Mouse (Mus musculus) embryonic stem cell, embryonic (primary cell): Measurements from ENCODE around the gene Gk5.
"Not testable (repeated sequence)": the region's sequence is repeated elsewhere in the genome, so short reads cannot be mapped to it uniquely, and the experiment has no call there.

Experiments used
- CTCF ChIA-PET, 4 experiments: fragments of 300-600 bp in 2 of 4; fragments of 350-600 bp in 2 of 4; sonication (Branson Sonifier 250); formaldehyde crosslinking; loops; one replicate each; lab custom pipeline; 2022; ENCODE audit warnings: inconsistent platforms in 2 of 4; lab: Charles Lee
- POLR2A ChIA-PET, 4 experiments: fragments of 300-600 bp in 2 of 4; fragments of 350-600 bp in 2 of 4; sonication (Branson Sonifier 250); formaldehyde crosslinking; loops; one replicate each; lab custom pipeline; 2022; ENCODE audit warnings: antibody characterized with exemption in 4 of 4, inconsistent platforms in 1 of 4; lab: Charles Lee

Gk5 gene

GRCm38 (mm10) chr9:96134916-96135315, 15.8 kb downstream of the Gk5 start:
- POLR2A ChIA-PET, result interaction anchor here (0.7 to 9.6 kb wide), 12 partner anchors 9 to 214 kb away, joined by 3 to 126 read pairs (median 4); partner anchors contain the start of gene Gk5 (in 4 of the 4)
- CTCF ChIA-PET, result interaction anchor here in 1 of 4 experiments (1.5 kb wide), 1 partner anchor 15 kb away, joined by 6 read pairs; the partner anchor contains the start of gene Gk5

- ChIA-PET POLR2A (interaction anchor here (0.6 to 9.6 kb wide), 6 partner anchors 16 to 583 kb away, joined by 3 to 126 read pairs (median 12); partner anchors contain the start of gene Gk5 (in 4 of the 4)), CTCF (no interaction called here)
Measured at GRCm38 (mm10) chr9:96135461-96135860, 16.3 kb downstream of the Gk5 start.

- CTCF ChIA-PET, result interaction anchor here in 1 of 4 experiments (1.0 kb wide), 1 partner anchor 28 kb away, joined by 5 read pairs; no protein-coding TSS in a partner anchor
- POLR2A ChIA-PET, result interaction anchor here (0.6 to 6.5 kb wide), 34 partner anchors 8 to 627 kb away, joined by 3 to 106 read pairs (median 4); partner anchors contain the start of genes Gk5 (in 4 of the 4) and U2surp (in 1 of the 4)
Measured at GRCm38 (mm10) chr9:96138958-96139357, 19.8 kb downstream of the Gk5 start.

GRCm38 (mm10) chr9:96139876-96140275, 20.7 kb downstream of the Gk5 start:
- CTCF ChIA-PET, result interaction anchor here in 3 of 4 experiments (0.6 to 1.3 kb wide), 4 partner anchors 18 to 126 kb away, joined by 3 to 8 read pairs (median 4); no protein-coding TSS in a partner anchor
- POLR2A ChIA-PET, result interaction anchor here (0.6 to 6.5 kb wide), 52 partner anchors 8 to 749 kb away, joined by 3 to 106 read pairs (median 5); partner anchors contain the start of genes Gk5 (in 4 of the 4), Tfdp2 (in 1 of the 4) and Xrn1 (in 1 of the 4)

- POLR2A ChIA-PET, result interaction anchor here in 3 of 4 experiments (0.6 to 6.5 kb wide), 28 partner anchors 9 to 748 kb away, joined by 3 to 106 read pairs (median 7); partner anchors contain the start of genes Gk5 (in 3 of the 3), Tfdp2 (in 1 of the 3) and Xrn1 (in 1 of the 3)
- CTCF ChIA-PET, result interaction anchor here in 1 of 4 experiments (1.3 kb wide), 1 partner anchor 26 kb away, joined by 4 read pairs; no protein-coding TSS in a partner anchor
Measured at GRCm38 (mm10) chr9:96140931-96141330, 21.8 kb downstream of the Gk5 start.

- POLR2A ChIA-PET, result interaction anchor here in 3 of 4 experiments (0.5 to 6.5 kb wide), 10 partner anchors 9 to 92 kb away, joined by 3 to 68 read pairs (median 8); partner anchors contain the start of gene Gk5 (in 2 of the 3)
- CTCF ChIA-PET, result no interaction called here
Measured at GRCm38 (mm10) chr9:96142499-96142898, 23.3 kb downstream of the Gk5 start.

- CTCF ChIA-PET, result interaction anchor here in 2 of 4 experiments (0.6 kb wide), 2 partner anchors 87 to 204 kb away, joined by 3 read pairs; no protein-coding TSS in a partner anchor
- POLR2A ChIA-PET, result interaction anchor here in 3 of 4 experiments (0.6 to 6.5 kb wide), 11 partner anchors 9 to 255 kb away, joined by 3 to 40 read pairs (median 7); partner anchors contain the start of gene Gk5 (in 3 of the 3)
Measured at GRCm38 (mm10) chr9:96143633-96144032, 24.5 kb downstream of the Gk5 start.

- ChIA-PET POLR2A (interaction anchor here in 2 of 4 experiments (0.9 to 2.5 kb wide), 6 partner anchors 10 to 26 kb away, joined by 3 to 13 read pairs (median 5); partner anchors contain the start of gene Gk5 (in 1 of the 2)), CTCF (no interaction called here)
Measured at GRCm38 (mm10) chr9:96144883-96145282, 25.7 kb downstream of the Gk5 start.

GRCm38 (mm10) chr9:96152801-96153200, 33.6 kb downstream of the Gk5 start:
- ChIA-PET CTCF (no interaction called here), POLR2A (interaction anchor here in 2 of 4 experiments (0.9 to 2.9 kb wide), 4 partner anchors 10 to 18 kb away, joined by 3 to 11 read pairs (median 3); no protein-coding TSS in a partner anchor)

GRCm38 (mm10) chr9:96158431-96158830, 39.3 kb downstream of the Gk5 start:
- POLR2A ChIA-PET, result interaction anchor here in 3 of 4 experiments (0.7 to 3.3 kb wide), 13 partner anchors 9 to 237 kb away, joined by 3 to 16 read pairs (median 4); partner anchors contain the start of gene Gk5 (in 2 of the 3)
- CTCF ChIA-PET, result interaction anchor here in 3 of 4 experiments (0.6 to 1.2 kb wide), 3 partner anchors 8 to 18 kb away, joined by 3 to 8 read pairs (median 4); no protein-coding TSS in a partner anchor

- ChIA-PET POLR2A (interaction anchor here in 3 of 4 experiments (0.6 to 3.3 kb wide), 8 partner anchors 11 to 196 kb away, joined by 3 to 16 read pairs (median 8); partner anchors contain the start of gene Gk5 (in 2 of the 3)), CTCF (interaction anchor here in 2 of 4 experiments (0.6 to 1.0 kb wide), 3 partner anchors 8 to 756 kb away, joined by 3 to 4 read pairs (median 3); no protein-coding TSS in a partner anchor)
Measured at GRCm38 (mm10) chr9:96159047-96159446, 39.9 kb downstream of the Gk5 start.

- POLR2A ChIA-PET, result interaction anchor here in 3 of 4 experiments (0.8 to 6.1 kb wide), 7 partner anchors 21 to 41 kb away, joined by 3 to 50 read pairs (median 5); partner anchors contain the start of gene Gk5 (in 3 of the 3)
- CTCF ChIA-PET, result interaction anchor here in 2 of 4 experiments (0.6 to 1.2 kb wide), 2 partner anchors 11 to 743 kb away, joined by 4 to 7 read pairs; no protein-coding TSS in a partner anchor
Measured at GRCm38 (mm10) chr9:96160767-96161166, 41.6 kb downstream of the Gk5 start.

GRCm38 (mm10) chr9:96162421-96162820, 43.3 kb downstream of the Gk5 start:
- CTCF ChIA-PET, result interaction anchor here in 1 of 4 experiments (1.0 kb wide), 1 partner anchor 84 kb away, joined by 3 read pairs; no protein-coding TSS in a partner anchor
- POLR2A ChIA-PET, result interaction anchor here in 3 of 4 experiments (1.0 to 6.1 kb wide), 28 partner anchors 8 to 651 kb away, joined by 3 to 59 read pairs (median 6); partner anchors contain the start of genes Gk5 (in 3 of the 3), Tfdp2 (in 2 of the 3), U2surp (in 1 of the 3) and Xrn1 (in 1 of the 3)

GRCm38 (mm10) chr9:96163443-96163842, 44.3 kb downstream of the Gk5 start:
- ChIA-PET CTCF (interaction anchor here in 1 of 4 experiments (1.0 kb wide), 1 partner anchor 85 kb away, joined by 3 read pairs; no protein-coding TSS in a partner anchor), POLR2A (interaction anchor here (0.6 to 6.1 kb wide), 61 partner anchors 9 to 652 kb away, joined by 3 to 59 read pairs (median 4); partner anchors contain the start of genes Gk5 (in 4 of the 4), Tfdp2 (in 3 of the 4), U2surp (in 1 of the 4) and Xrn1 (in 1 of the 4))

GRCm38 (mm10) chr9:96163983-96164382, 44.8 kb downstream of the Gk5 start:
- CTCF ChIA-PET, result not testable (repeated sequence)

GRCm38 (mm10) chr9:96167168-96167585, 48.0 kb downstream of the Gk5 start:
- POLR2A ChIA-PET, result interaction anchor here (0.5 to 2.3 kb wide), 13 partner anchors 9 to 212 kb away, joined by 3 to 18 read pairs (median 4); partner anchors contain the start of genes Gk5 (in 3 of the 4) and Xrn1 (in 1 of the 4)
- CTCF ChIA-PET, result interaction anchor here (0.5 to 1.8 kb wide), 30 partner anchors 8 to 1041 kb away, joined by 3 to 10 read pairs (median 4); partner anchors contain the start of genes Gk5 (in 1 of the 4) and Tfdp2 (in 1 of the 4)

More at GRCm38 (mm10) chr9:96163983-96164382, 44.8 kb downstream of the Gk5 start:
- POLR2A ChIA-PET, result interaction anchor here (0.7 to 6.1 kb wide), 38 partner anchors 13 to 465 kb away, joined by 3 to 59 read pairs (median 4); partner anchors contain the start of genes Gk5 (in 4 of the 4), Tfdp2 (in 3 of the 4) and Xrn1 (in 1 of the 4)

GRCm38 (mm10) chr9:96170600-96170999, 51.4 kb downstream of the Gk5 start:
- ChIA-PET CTCF (no interaction called here), POLR2A (interaction anchor here in 2 of 4 experiments (0.8 to 1.7 kb wide), 3 partner anchors 17 to 52 kb away, joined by 4 to 6 read pairs (median 5); partner anchors contain the start of gene Gk5 (in 1 of the 2))
